Mouse (Mus musculus): ENCODE measurements around the gene Gprin1.

Gprin1 gene

GRCm38 (mm10) chr13:54749864-54750411, at the start of gene Gprin1:
TSS of gene Gprin1 (minus strand) at chr13:54749874.
- DNase-seq (ENCODE audit: low spot score) = no peak

- no peak for DNase-seq (ENCODE audit: low spot score)
Measured at GRCm38 (mm10) chr13:54798740-54799139, 49.1 kb upstream of the Gprin1 start.

GRCm38 (mm10) chr13:54797861-54798643, 48.4 kb upstream of the Gprin1 start:
- DNase-seq (ENCODE audit: low spot score) = no peak

GRCm38 (mm10) chr13:54797356-54797755, 47.7 kb upstream of the Gprin1 start:
- peak; percentile 44 for DNase-seq (ENCODE audit: low spot score)

- no peak for DNase-seq (ENCODE audit: low spot score)
Measured at GRCm38 (mm10) chr13:54794843-54795242, 45.2 kb upstream of the Gprin1 start.

GRCm38 (mm10) chr13:54794002-54794577, 44.4 kb upstream of the Gprin1 start:
- no peak for DNase-seq (ENCODE audit: low spot score)

GRCm38 (mm10) chr13:54792259-54793230, 42.9 kb upstream of the Gprin1 start:
- no peak for DNase-seq (ENCODE audit: low spot score)

- DNase-seq (ENCODE audit: low spot score) = peak; percentile 80
Measured at GRCm38 (mm10) chr13:54789561-54790397, 40.1 kb upstream of the Gprin1 start.

GRCm38 (mm10) chr13:54788740-54789560, 39.3 kb upstream of the Gprin1 start, which contains the start of gene Tspan17:
TSS of gene Tspan17 (plus strand) at chr13:54789377.
- peak; percentile 99 for DNase-seq (ENCODE audit: low spot score)

GRCm38 (mm10) chr13:54787591-54787990, 37.9 kb upstream of the Gprin1 start:
- DNase-seq (ENCODE audit: low spot score) = peak; percentile 28

GRCm38 (mm10) chr13:54783698-54784097, 34.0 kb upstream of the Gprin1 start, which contains the start of gene Eif4e1b:
TSS of gene Eif4e1b (plus strand) at chr13:54783998.
- no peak for DNase-seq (ENCODE audit: low spot score)

- DNase-seq (ENCODE audit: low spot score) = no peak
Measured at GRCm38 (mm10) chr13:54783235-54783634, 33.6 kb upstream of the Gprin1 start.

GRCm38 (mm10) chr13:54781086-54781485, 31.4 kb upstream of the Gprin1 start:
- no peak for DNase-seq (ENCODE audit: low spot score)

- DNase-seq (ENCODE audit: low spot score) = peak; percentile 82
Measured at GRCm38 (mm10) chr13:54780592-54780991, 30.9 kb upstream of the Gprin1 start.

GRCm38 (mm10) chr13:54767012-54767411, 17.3 kb upstream of the Gprin1 start:
- no peak for DNase-seq (ENCODE audit: low spot score)

GRCm38 (mm10) chr13:54766192-54766768, 16.6 kb upstream of the Gprin1 start, which contains the start of gene Sncb:
TSS of gene Sncb (minus strand) at chr13:54766595.
- DNase-seq (ENCODE audit: low spot score) = no peak

GRCm38 (mm10) chr13:54765281-54766191, 15.9 kb upstream of the Gprin1 start:
- DNase-seq (ENCODE audit: low spot score) = no peak

GRCm38 (mm10) chr13:54760906-54761305, 11.2 kb upstream of the Gprin1 start:
- no peak for DNase-seq (ENCODE audit: low spot score)

All from adipocyte (in vitro differentiated cells).